Mouse (Mus musculus) forebrain, embryonic 16.5 days (tissue): ENCODE data around the gene Cit. TPM values are rescaled to one million over a fixed set of nuclear protein-coding genes. Genes with fewer than 3 reads are reported as not detected.

Experiments used
- polyA plus RNA-seq: library from polyadenylated mRNA; unstranded; fragments of >200 nt; fragmentation: Nextera tagmentation; extraction: Ambion mirVana; gene quantifications from 2 replicates; pipeline ENCODE4 v1.2.1, GENCODE M21; 2015

The Cit gene
- polyA plus RNA-seq, 1 experiment from 2014 or later, result 21.0 TPM

Other genes starting within 250 kb of the Cit start
- gene Rab35, start 213.4 kb upstream of the Cit start, polyA plus RNA-seq, result 18.0 and 18.8 TPM in 2 replicates
- gene Bicdl1, start 113.7 kb upstream of the Cit start, polyA plus RNA-seq, result 21.1 and 28.6 TPM in 2 replicates
- 53.4 and 55.5 TPM in 2 replicates for gene Prkab1, start 179.2 kb downstream of the Cit start, polyA plus RNA-seq
- gene Tmem233, start 238.0 kb downstream of the Cit start, polyA plus RNA-seq, result not detected in 2 replicates